Mouse (Mus musculus) neutrophil, adult 65 days (primary cell): ENCODE results near the gene Gm17359. TPM values are rescaled to one million over a fixed set of nuclear protein-coding genes. Genes with fewer than 3 reads are reported as not detected.

Experiments used
- total RNA-seq: library from RNA; stranded (reverse); gene quantifications from 2 replicates; pipeline ENCODE4 v1.2.4, GENCODE M21; 2023

Gene Gm17359
- total RNA-seq, result not detected in 2 replicates

DNA sequence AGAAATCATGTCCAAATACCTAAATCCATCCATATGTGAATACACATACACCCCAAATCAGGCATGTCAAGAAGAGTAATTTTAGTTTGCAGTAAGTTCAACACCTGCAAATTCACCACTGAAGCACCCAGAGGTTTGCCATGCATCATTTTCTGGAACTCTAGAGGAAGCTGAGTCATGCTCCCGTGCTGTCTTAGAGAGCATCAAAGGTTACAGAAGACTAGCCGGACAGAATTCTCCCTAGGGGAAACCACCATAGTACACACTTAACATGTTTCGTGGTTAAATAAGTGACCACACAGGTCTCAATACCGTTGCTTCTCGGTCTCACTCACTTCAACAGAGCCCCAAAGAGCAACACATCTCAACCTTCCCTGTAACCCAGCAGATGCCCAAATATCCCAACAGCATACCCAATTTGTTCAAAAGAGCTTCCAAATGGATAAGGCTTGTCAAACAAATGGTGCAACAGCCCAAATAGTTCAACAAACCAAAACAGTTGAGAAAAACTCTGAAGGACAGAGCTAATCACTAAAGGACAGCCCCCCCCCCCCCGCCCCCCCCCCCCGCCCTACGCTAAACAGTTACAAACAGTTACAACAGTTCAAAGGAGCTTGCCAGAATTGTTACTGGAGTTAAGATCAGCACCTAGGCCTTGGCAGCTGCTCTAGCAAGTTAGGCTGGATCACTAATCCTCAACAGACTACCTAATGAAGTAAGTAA is at the start of gene Gm17359:
Gene Gm17359 (plus strand): TSS at position 618 of the 723 bp plus-strand sequence.

Other genes starting within 250 kb of the Gm17359 start
- gene Rapgef2, start 50.1 kb upstream of the Gm17359 start, total RNA-seq, result 30.8 and 38.4 TPM in 2 replicates
- 32.8 and 49.3 TPM in 2 replicates for gene Fnip2, start 231.1 kb downstream of the Gm17359 start, total RNA-seq